Mouse (Mus musculus) frontal cortex, adult (tissue): ENCODE measurements at regions not wholly inside any gene's neighbourhood (a gene's known extent, or its start where the extent isn't known, plus 50 kb on each side); places are given as distances from the start of the nearest gene placed in this dataset.
A peak's percentile ranks its signal among the peaks of the same experiment; 100 is the strongest.
"Not testable (repeated sequence)": the region's sequence is repeated elsewhere in the genome, so short reads cannot be mapped to it uniquely, and the experiment has no call there.

Experiments
- ATAC-seq: cut with Nextera tagmentation; 2 replicates; pipeline ENCODE4 v1.9.2; 2017; ENCODE audit warnings: mild to moderate bottlenecking, moderate library complexity, mixed read lengths; ENCODE audit not compliant: low TSS enrichment

DNA sequence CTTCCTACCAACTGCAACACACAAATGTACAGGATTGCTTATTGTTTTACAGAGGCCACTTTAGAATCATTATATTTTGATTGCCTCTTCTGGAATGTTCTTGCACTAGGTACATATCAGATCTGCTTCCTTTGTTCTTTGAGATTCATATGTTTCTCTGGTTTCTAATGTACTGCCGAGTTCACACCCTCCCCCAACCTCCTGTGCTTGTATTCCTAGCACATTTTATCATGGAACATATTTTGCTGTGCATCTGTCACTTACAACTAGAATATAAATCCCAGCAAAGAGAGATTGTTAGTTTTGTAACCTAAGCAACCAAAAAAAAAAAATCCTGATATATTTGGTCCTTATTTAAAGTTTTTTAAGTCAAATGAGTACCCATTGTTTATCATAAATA, 141.4 kb upstream of the Lrp1b start:
- peak; percentile 89 for ATAC-seq

GRCm38 (mm10) chr2:42784065-42784464, 130.6 kb upstream of the Lrp1b start:
- ATAC-seq: no peak

DNA sequence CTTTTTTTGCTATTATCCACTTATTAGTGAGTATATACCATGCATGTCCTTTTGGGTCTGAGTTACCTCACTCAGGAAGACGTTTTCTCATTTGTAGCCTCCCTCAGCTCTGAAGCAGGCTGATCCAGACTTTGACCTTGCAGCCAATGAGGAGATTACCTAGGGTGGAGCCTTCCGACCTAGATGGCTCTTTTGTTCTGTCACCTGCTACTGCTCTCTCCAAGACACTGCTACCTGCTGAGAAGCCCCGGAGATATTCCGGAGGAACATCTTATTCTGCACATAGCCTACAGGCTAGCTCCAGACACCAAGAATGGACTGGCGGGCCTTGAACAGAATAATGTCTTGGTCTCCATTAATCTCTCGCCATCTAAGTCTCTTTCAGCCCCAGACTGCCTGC, 87.1 kb upstream of the Lrp1b start:
- not testable (repeated sequence) for ATAC-seq
